Mouse (Mus musculus) 3134 (cell line): Measurements from ENCODE around the gene Gltpd2.
"Not testable (repeated sequence)": the region's sequence is repeated elsewhere in the genome, so short reads cannot be mapped to it uniquely, and the experiment has no call there.

Experiments
- DNase-seq: peaks from one replicate; pipeline ENCODE4 v3.0.0-alpha.2; 2011; ENCODE audit warnings: low spot score; ENCODE audit not compliant: insufficient read length; ENCODE audit errors: extremely low read depth

The Gltpd2 gene

GRCm38 (mm10) chr11:70516352-70516751 lies 2.6 kb upstream of the Gltpd2 start:
- DNase-seq, result no peak

- DNase-seq, result no peak
These were observed 560 bp upstream of the Gltpd2 start for GRCm38 (mm10) chr11:70518436-70518835.

- no peak for DNase-seq
These were observed 1.3 kb downstream of the Gltpd2 start for GRCm38 (mm10) chr11:70520178-70520769.

- peak; percentile 55 for DNase-seq
These were observed 4.5 kb downstream of the Gltpd2 start for GRCm38 (mm10) chr11:70523306-70523989.

GRCm38 (mm10) chr11:70524782-70525181 lies 5.8 kb downstream of the Gltpd2 start:
- no peak for DNase-seq

- DNase-seq, result peak; percentile 84
These were observed 6.2 kb downstream of the Gltpd2 start, which contains the start of gene Psmb6 for GRCm38 (mm10) chr11:70525184-70525678. Gene Psmb6, plus strand, starts transcription at chr11:70525367.

- no peak for DNase-seq
These were observed 6.7 kb downstream of the Gltpd2 start for GRCm38 (mm10) chr11:70525726-70526125.

- DNase-seq, result no peak
These were observed 7.2 kb downstream of the Gltpd2 start for GRCm38 (mm10) chr11:70526211-70526610.

GRCm38 (mm10) chr11:70528610-70529009 lies 9.6 kb downstream of the Gltpd2 start:
- DNase-seq, result no peak

- not testable (repeated sequence) for DNase-seq
These were observed 12.1 kb downstream of the Gltpd2 start for GRCm38 (mm10) chr11:70531065-70531464.

GRCm38 (mm10) chr11:70532839-70533238 lies 13.8 kb downstream of the Gltpd2 start, which contains the start of gene Gm40193:
Gene Gm40193, minus strand, starts transcription at chr11:70532939.
- no peak for DNase-seq

- no peak for DNase-seq
These were observed 20.4 kb downstream of the Gltpd2 start for GRCm38 (mm10) chr11:70539423-70539822.

GRCm38 (mm10) chr11:70539877-70540587 lies 21.0 kb downstream of the Gltpd2 start, which contains the start of gene Pld2:
Gene Pld2, plus strand, starts transcription at chr11:70540064.
- DNase-seq, result peak; percentile 97

- no peak for DNase-seq
These were observed 21.9 kb downstream of the Gltpd2 start for GRCm38 (mm10) chr11:70540928-70541327.

- no peak for DNase-seq
These were observed 22.4 kb downstream of the Gltpd2 start for GRCm38 (mm10) chr11:70541415-70541814.

- DNase-seq, result no peak
These were observed 25.5 kb downstream of the Gltpd2 start for GRCm38 (mm10) chr11:70544496-70544895.

GRCm38 (mm10) chr11:70551526-70551925 lies 32.5 kb downstream of the Gltpd2 start:
- DNase-seq, result no peak

GRCm38 (mm10) chr11:70553940-70554339 lies 34.9 kb downstream of the Gltpd2 start:
- no peak for DNase-seq

- no peak for DNase-seq
These were observed 38.5 kb downstream of the Gltpd2 start for GRCm38 (mm10) chr11:70557545-70557944.

GRCm38 (mm10) chr11:70561937-70562286 lies 42.9 kb downstream of the Gltpd2 start:
- DNase-seq, result no peak

- DNase-seq, result peak; percentile 91
These were observed 43.4 kb downstream of the Gltpd2 start, which contains the start of gene Mink1 for GRCm38 (mm10) chr11:70562287-70562994. Gene Mink1, plus strand, starts transcription at chr11:70562881.
